Mouse (Mus musculus): ENCODE measurements around the gene Llgl1. TPM values are rescaled to one million over a fixed set of nuclear protein-coding genes. Genes with fewer than 3 reads are reported as not detected.

The Llgl1 gene
- polyA plus RNA-seq, 1 experiment = 28.7 TPM

DNA sequence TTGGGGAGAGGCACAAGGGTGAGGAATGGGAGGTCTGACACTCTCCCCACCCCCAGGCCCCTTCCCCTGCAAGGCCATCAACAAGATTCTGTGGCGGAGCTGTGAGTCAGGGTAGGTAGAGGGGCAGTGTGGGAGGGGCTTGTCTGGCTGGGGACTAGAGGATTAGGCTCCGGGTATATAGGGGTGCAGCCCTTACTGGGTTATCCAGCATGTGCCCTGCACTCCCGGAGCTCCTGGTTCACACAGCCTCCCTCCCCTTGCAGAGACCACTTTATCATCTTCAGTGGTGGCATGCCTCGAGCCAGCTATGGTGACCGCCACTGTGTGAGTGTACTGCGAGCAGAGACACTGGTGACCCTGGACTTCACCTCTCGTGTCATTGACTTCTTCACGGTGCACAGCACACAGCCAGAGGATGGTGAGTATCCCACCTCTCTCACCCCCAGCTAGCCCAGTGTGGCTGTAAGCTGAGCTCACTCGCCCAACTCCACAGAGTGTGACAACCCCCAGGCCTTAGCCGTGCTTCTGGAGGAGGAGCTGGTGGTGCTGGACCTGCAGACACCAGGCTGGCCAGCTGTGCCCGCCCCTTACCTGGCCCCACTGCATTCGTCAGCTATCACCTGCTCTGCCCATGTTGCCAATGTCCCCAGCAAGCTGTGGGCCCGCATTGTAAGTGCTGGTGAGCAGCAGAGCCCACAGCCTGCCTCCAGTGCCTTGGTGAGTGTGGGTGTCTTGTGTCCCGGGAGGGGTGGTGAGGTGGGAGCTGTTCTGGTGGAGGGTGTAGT, 7.4 kb downstream of the Llgl1 start:
- peaks cover 5% of the 10 kb centered on the region; the same call in 1 of the 2 replicates for H3K36me3 ChIP-seq (ENCODE audit: control insufficient read depth, insufficient read depth, low read length, poor library complexity, severe bottlenecking)
- H3K4me3 ChIP-seq (ENCODE audit: low read depth, low read length) = no peak overlapping the region
- no peak for TF ChIP-seq CTCF (IDR thresholded peaks at IDR 0.05; ENCODE audit: low read depth, low read length)
- no peak overlapping the region for H3K27ac ChIP-seq (ENCODE audit: insufficient read depth, low read length)
- no peak overlapping the region for H3K9ac ChIP-seq (ENCODE audit: low read depth, poor library complexity, severe bottlenecking)
- no peaks in the 10 kb centered on the region for H3K27me3 ChIP-seq (ENCODE audit: control insufficient read depth, insufficient read depth, low read length, poor library complexity, severe bottlenecking)
- H3K9me3 ChIP-seq (replicated peaks; ENCODE audit: control insufficient read depth, insufficient read depth, low read length, poor library complexity, severe bottlenecking) = no peaks in the 10 kb centered on the region
- H3K4me1 ChIP-seq (ENCODE audit: control insufficient read depth, insufficient read depth, low read length) = peaks cover 2% of the 10 kb centered on the region

DNA sequence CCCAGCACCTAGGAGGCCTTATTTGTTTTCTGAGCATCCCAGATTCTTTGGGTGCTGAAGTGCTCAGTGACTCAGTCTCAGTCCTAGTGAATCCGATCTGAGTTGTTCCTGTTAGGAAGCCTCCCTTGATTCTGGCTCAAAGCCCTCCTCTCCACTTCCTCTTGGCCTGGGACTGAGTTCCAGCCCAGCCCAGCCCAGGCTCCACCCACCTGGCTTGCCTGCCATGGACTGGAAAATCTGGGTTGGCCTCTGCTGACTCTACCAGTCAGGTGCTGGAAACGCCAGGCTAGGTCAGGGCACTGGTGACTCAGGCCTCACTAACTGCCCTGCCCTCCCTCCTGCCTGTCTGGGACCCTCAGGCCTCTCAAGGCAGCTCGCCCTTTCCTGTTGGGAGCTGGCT, 8.1 kb downstream of the Llgl1 start:
- H3K27ac ChIP-seq (ENCODE audit: insufficient read depth, low read length) = no peak overlapping the region
- peaks cover 2% of the 10 kb centered on the region for H3K4me1 ChIP-seq (ENCODE audit: control insufficient read depth, insufficient read depth, low read length)
- H3K9ac ChIP-seq (ENCODE audit: low read depth, poor library complexity, severe bottlenecking) = no peak overlapping the region
- peaks cover 5% of the 10 kb centered on the region; the same call in 1 of the 2 replicates for H3K36me3 ChIP-seq (ENCODE audit: control insufficient read depth, insufficient read depth, low read length, poor library complexity, severe bottlenecking)
- H3K27me3 ChIP-seq (ENCODE audit: control insufficient read depth, insufficient read depth, low read length, poor library complexity, severe bottlenecking) = no peaks in the 10 kb centered on the region
- H3K9me3 ChIP-seq (replicated peaks; ENCODE audit: control insufficient read depth, insufficient read depth, low read length, poor library complexity, severe bottlenecking) = no peaks in the 10 kb centered on the region
- TF ChIP-seq CTCF (IDR thresholded peaks at IDR 0.05; ENCODE audit: low read depth, low read length) = no peak
- no peak for TF ChIP-seq EP300 (IDR thresholded peaks at IDR 0.05; ENCODE audit: insufficient read depth, low read depth, low read length)
- no peak for TF ChIP-seq POLR2A (IDR thresholded peaks at IDR 0.05; ENCODE audit: insufficient read depth, low read length)
- H3K4me3 ChIP-seq (ENCODE audit: low read depth, low read length) = no peak overlapping the region

DNA sequence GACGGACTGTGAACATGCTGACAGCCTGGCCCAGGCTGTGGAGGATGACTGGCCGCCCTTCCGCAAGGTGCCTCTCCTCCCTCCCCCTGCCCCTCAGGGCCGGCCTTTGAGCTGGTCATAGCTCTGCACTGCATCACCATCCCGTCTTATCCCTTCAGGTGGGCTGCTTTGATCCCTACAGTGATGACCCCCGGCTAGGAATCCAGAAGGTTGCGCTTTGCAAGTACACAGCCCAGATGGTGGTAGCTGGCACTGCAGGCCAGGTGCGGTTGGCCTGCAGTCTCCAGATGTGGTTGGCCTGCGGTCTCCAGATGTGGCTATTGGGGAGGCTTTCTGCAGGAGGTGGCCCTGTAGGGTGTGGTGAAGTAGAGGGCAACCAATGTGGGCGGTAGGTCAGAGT, 9.1 kb downstream of the Llgl1 start:
- no peaks in the 10 kb centered on the region for H3K9me3 ChIP-seq (replicated peaks; ENCODE audit: control insufficient read depth, insufficient read depth, low read length, poor library complexity, severe bottlenecking)
- no peaks in the 10 kb centered on the region for H3K27me3 ChIP-seq (ENCODE audit: control insufficient read depth, insufficient read depth, low read length, poor library complexity, severe bottlenecking)
- H3K4me3 ChIP-seq (ENCODE audit: low read depth, low read length) = no peak overlapping the region
- no peak for TF ChIP-seq EP300 (IDR thresholded peaks at IDR 0.05; ENCODE audit: insufficient read depth, low read depth, low read length)
- TF ChIP-seq POLR2A (IDR thresholded peaks at IDR 0.05; ENCODE audit: insufficient read depth, low read length) = no peak
- no peak for TF ChIP-seq CTCF (IDR thresholded peaks at IDR 0.05; ENCODE audit: low read depth, low read length)
- peaks cover 5% of the 10 kb centered on the region; the same call in 1 of the 2 replicates for H3K36me3 ChIP-seq (ENCODE audit: control insufficient read depth, insufficient read depth, low read length, poor library complexity, severe bottlenecking)
- H3K27ac ChIP-seq (ENCODE audit: insufficient read depth, low read length) = no peak overlapping the region
- H3K9ac ChIP-seq (ENCODE audit: low read depth, poor library complexity, severe bottlenecking) = no peak overlapping the region
- no peaks in the 10 kb centered on the region for H3K4me1 ChIP-seq (ENCODE audit: control insufficient read depth, insufficient read depth, low read length)

DNA sequence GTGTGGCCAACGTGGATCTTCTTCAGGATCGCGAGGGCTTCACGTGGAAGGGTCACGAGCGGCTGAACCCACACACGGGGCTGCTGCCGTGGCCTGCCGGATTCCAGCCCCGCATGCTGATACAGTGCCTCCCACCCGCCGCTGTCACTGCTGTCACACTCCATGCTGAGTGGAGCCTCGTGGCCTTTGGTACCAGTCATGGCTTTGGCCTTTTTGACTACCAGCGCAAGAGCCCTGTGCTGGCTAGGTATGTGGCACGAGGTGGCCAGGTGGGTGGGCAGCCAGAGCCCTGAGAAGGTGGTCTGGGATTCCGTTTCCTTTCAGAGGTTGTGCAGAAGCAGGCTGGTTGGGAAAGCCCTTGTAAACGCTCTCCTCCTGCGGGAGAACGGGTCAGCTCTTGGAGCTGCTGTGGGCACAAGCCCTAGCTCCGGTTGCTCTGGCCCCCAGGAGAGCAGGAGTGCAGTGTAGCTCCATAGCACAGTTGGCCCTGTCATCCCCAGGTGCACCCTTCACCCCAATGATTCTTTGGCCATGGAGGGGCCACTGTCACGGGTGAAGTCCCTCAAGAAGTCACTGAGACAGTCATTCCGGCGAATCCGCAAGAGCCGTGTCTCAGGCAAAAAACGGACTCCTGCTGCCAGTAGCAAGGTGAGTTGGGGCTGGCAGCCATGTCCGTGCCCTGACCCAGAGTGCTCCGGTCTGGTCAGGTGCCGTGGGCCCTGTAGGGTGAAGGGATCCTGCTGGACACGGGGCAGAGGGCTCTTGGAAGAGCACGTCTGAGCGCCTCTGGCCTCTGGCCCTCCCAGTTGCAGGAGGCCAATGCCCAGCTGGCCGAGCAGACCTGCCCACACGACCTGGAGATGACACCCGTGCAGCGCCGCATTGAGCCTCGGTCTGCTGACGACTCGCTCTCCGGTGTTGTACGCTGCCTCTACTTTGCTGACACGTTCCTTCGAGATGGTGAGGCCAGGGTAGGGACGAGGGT, 10.2 kb downstream of the Llgl1 start:
- Histone ChIP-seq H3K9ac (ENCODE audit: low read depth, poor library complexity, severe bottlenecking) (no peak overlapping the region), H3K36me3 (ENCODE audit: control insufficient read depth, insufficient read depth, low read length, poor library complexity, severe bottlenecking) (peaks cover 5% of the 10 kb centered on the region)
- TF ChIP-seq POLR2A (IDR thresholded peaks at IDR 0.05; ENCODE audit: insufficient read depth, low read length) (no peak), EP300 (IDR thresholded peaks at IDR 0.05; ENCODE audit: insufficient read depth, low read depth, low read length) (no peak), CTCF (IDR thresholded peaks at IDR 0.05; ENCODE audit: low read depth, low read length) (no peak)

DNA sequence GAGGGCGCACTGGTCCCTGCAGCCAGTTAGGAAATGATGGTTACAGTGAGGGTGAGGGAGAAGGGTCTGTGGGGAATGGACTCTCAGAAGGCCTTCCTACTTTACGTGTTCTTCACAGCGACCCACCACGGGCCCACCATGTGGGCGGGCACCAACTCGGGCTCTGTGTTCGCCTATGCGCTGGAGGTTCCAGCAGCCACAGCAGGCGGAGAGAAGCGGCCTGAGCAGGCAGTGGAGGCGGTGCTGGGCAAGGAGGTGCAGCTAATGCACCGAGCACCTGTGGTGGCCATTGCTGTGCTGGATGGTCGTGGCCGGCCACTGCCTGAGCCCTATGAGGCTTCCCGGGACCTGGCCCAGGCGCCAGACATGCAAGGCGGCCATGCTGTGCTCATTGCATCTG, 11.7 kb downstream of the Llgl1 start:
- no peak for TF ChIP-seq CTCF (IDR thresholded peaks at IDR 0.05; ENCODE audit: low read depth, low read length)
- TF ChIP-seq EP300 (IDR thresholded peaks at IDR 0.05; ENCODE audit: insufficient read depth, low read depth, low read length) = no peak
- TF ChIP-seq POLR2A (IDR thresholded peaks at IDR 0.05; ENCODE audit: insufficient read depth, low read length) = no peak
- H3K36me3 ChIP-seq (ENCODE audit: control insufficient read depth, insufficient read depth, low read length, poor library complexity, severe bottlenecking) = peaks cover 5% of the 10 kb centered on the region
- H3K9ac ChIP-seq (ENCODE audit: low read depth, poor library complexity, severe bottlenecking) = no peak overlapping the region
- H3K4me1 ChIP-seq (ENCODE audit: control insufficient read depth, insufficient read depth, low read length) = no peaks in the 10 kb centered on the region
- no peaks in the 10 kb centered on the region for H3K9me3 ChIP-seq (replicated peaks; ENCODE audit: control insufficient read depth, insufficient read depth, low read length, poor library complexity, severe bottlenecking)
- H3K4me3 ChIP-seq (ENCODE audit: low read depth, low read length) = no peak overlapping the region
- no peak overlapping the region for H3K27ac ChIP-seq (ENCODE audit: insufficient read depth, low read length)
- H3K27me3 ChIP-seq (ENCODE audit: control insufficient read depth, insufficient read depth, low read length, poor library complexity, severe bottlenecking) = no peaks in the 10 kb centered on the region

More for the DNA sequence above, 10.2 kb downstream of the Llgl1 start:
- Histone ChIP-seq H3K27me3 (ENCODE audit: control insufficient read depth, insufficient read depth, low read length, poor library complexity, severe bottlenecking) (no peaks in the 10 kb centered on the region), H3K9me3 (replicated peaks; ENCODE audit: control insufficient read depth, insufficient read depth, low read length, poor library complexity, severe bottlenecking) (no peaks in the 10 kb centered on the region), H3K4me3 (ENCODE audit: low read depth, low read length) (no peak overlapping the region), H3K4me1 (ENCODE audit: control insufficient read depth, insufficient read depth, low read length) (no peaks in the 10 kb centered on the region), H3K27ac (ENCODE audit: insufficient read depth, low read length) (no peak overlapping the region)

Measured in ES-Bruce4 (cell line).